Mouse (Mus musculus): ENCODE measurements at regions not wholly inside any gene's neighbourhood (a gene's known extent, or its start where the extent isn't known, plus 50 kb on each side); places are given as distances from the start of the nearest gene placed in this dataset.
"Not testable (repeated sequence)": the region's sequence is repeated elsewhere in the genome, so short reads cannot be mapped to it uniquely, and the experiment has no call there.

DNA sequence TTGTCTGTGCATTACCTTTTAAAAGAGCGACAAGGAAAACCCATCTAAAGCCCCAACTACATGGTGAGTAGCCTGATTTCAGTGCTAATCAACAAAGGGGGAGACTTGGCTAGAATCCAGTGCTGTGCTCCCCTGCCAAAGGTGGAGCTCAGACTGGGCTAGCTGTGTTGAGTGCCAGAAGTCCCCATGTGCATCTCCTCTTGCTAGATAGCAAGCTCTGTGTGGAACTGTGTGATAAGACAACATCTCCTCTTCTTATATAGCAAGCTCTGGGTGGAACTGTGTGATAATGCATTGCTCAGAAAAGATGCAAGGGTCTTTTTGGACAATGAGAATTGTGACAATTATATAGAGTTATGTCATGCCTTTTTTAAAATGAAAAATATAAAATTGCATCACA lies 741.4 kb downstream of the Adam6a start:
- Histone ChIP-seq H3K27ac (no peak overlapping the region), H3K9ac (no peak overlapping the region), H3K4me1 (replicated peaks) (no peaks in the 10 kb centered on the region), H3K27me3 (no peaks in the 10 kb centered on the region), H3K4me3 (no peak overlapping the region), H3K4me2 (no peak overlapping the region), H3K9me3 (replicated peaks) (no peaks in the 10 kb centered on the region), H3K36me3 (no peaks in the 10 kb centered on the region)
- WGBS = 62% methylated on average over 1 of the region's 1 CpGs
- ATAC-seq (replicated peaks; ENCODE audit: insufficient number of reproducible peaks, insufficient read depth, low FRiP score, low read depth) = no peak

- ATAC-seq (replicated peaks; ENCODE audit: insufficient number of reproducible peaks, insufficient read depth, low FRiP score, low read depth) = no peak
- WGBS = 81% methylated on average over 3 of the region's 3 CpGs
- Histone ChIP-seq H3K4me1 (replicated peaks) (no peaks in the 10 kb centered on the region), H3K9me3 (replicated peaks) (no peaks in the 10 kb centered on the region), H3K27ac (no peak overlapping the region), H3K4me2 (no peak overlapping the region), H3K4me3 (no peak overlapping the region), H3K36me3 (no peaks in the 10 kb centered on the region), H3K9ac (no peak overlapping the region), H3K27me3 (no peaks in the 10 kb centered on the region)
These were observed 743.3 kb downstream of the Adam6a start for GRCm38 (mm10) chr12:114287041-114287440.

- H3K4me1 ChIP-seq (replicated peaks) = no peaks in the 10 kb centered on the region
- WGBS = 76% methylated on average over 3 of the region's 3 CpGs
- H3K4me2 ChIP-seq = no peak overlapping the region
- H3K4me3 ChIP-seq = no peak overlapping the region
- no peaks in the 10 kb centered on the region for H3K36me3 ChIP-seq
- H3K27me3 ChIP-seq = no peaks in the 10 kb centered on the region
- H3K27ac ChIP-seq = no peak overlapping the region
- no peak overlapping the region for H3K9ac ChIP-seq
- no peak for ATAC-seq (replicated peaks; ENCODE audit: insufficient number of reproducible peaks, insufficient read depth, low FRiP score, low read depth)
- peaks cover 6% of the 10 kb centered on the region; the same call in 1 of the 2 replicates for H3K9me3 ChIP-seq (replicated peaks)
These were observed 747.4 kb downstream of the Adam6a start for GRCm38 (mm10) chr12:114291083-114291482.

GRCm38 (mm10) chr12:114299771-114300170 lies 756.1 kb downstream of the Adam6a start:
- H3K27ac ChIP-seq = no peak overlapping the region
- 61% methylated on average over 5 of the region's 5 CpGs for WGBS
- ATAC-seq (replicated peaks; ENCODE audit: insufficient number of reproducible peaks, insufficient read depth, low FRiP score, low read depth) = no peak

GRCm38 (mm10) chr12:114301728-114302127 lies 758.0 kb downstream of the Adam6a start:
- WGBS = 80% methylated on average over 2 of the region's 2 CpGs
- no peak overlapping the region for H3K4me2 ChIP-seq
- no peaks in the 10 kb centered on the region for H3K9me3 ChIP-seq (replicated peaks)
- H3K9ac ChIP-seq = no peak overlapping the region
- ATAC-seq (replicated peaks; ENCODE audit: insufficient number of reproducible peaks, insufficient read depth, low FRiP score, low read depth) = no peak
- no peak overlapping the region for H3K4me3 ChIP-seq
- H3K27ac ChIP-seq = no peak overlapping the region
- no peaks in the 10 kb centered on the region for H3K27me3 ChIP-seq
- no peaks in the 10 kb centered on the region for H3K36me3 ChIP-seq
- H3K4me1 ChIP-seq (replicated peaks) = no peaks in the 10 kb centered on the region

More at GRCm38 (mm10) chr12:114299771-114300170, 756.1 kb downstream of the Adam6a start:
- Histone ChIP-seq H3K4me1 (replicated peaks) (no peaks in the 10 kb centered on the region), H3K4me2 (no peak overlapping the region), H3K27me3 (no peaks in the 10 kb centered on the region), H3K9ac (no peak overlapping the region), H3K4me3 (no peak overlapping the region), H3K36me3 (no peaks in the 10 kb centered on the region), H3K9me3 (replicated peaks) (0 out of 2 replicates have a peak, but pooled peaks cover 6% of the 10 kb centered on the region)

GRCm38 (mm10) chr12:114332552-114332951 lies 788.8 kb downstream of the Adam6a start:
- Histone ChIP-seq H3K36me3 (no peaks in the 10 kb centered on the region), H3K27me3 (no peaks in the 10 kb centered on the region), H3K4me2 (no peak overlapping the region), H3K9me3 (replicated peaks) (no peaks in the 10 kb centered on the region), H3K27ac (no peak overlapping the region), H3K4me1 (replicated peaks) (no peaks in the 10 kb centered on the region), H3K4me3 (no peak overlapping the region), H3K9ac (no peak overlapping the region)
- no peak for ATAC-seq (replicated peaks; ENCODE audit: insufficient number of reproducible peaks, insufficient read depth, low FRiP score, low read depth)

DNA sequence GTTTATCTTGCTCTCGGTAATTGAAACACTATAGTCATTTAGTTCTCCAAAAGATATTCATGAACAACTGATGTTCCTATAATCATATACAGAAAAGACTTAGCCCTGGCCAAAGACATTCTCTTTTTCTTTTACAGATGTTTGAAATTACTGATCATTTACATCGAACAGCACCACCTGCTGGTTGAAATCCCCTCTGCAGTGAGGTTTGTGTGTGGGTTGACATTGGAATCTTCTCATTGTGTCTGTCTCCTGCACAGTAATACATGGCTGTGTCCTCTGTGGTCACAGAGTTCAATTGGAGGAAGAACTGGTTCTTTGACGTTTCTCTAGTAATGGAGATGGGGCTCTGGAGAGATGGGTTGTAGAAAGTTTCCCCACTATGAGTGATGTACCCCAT lies 822.6 kb downstream of the Adam6a start:
- WGBS = 52% methylated on average over 3 of the region's 3 CpGs
- peaks cover 3% of the 10 kb centered on the region; the same call in 1 of the 2 replicates for H3K9me3 ChIP-seq (replicated peaks)

DNA sequence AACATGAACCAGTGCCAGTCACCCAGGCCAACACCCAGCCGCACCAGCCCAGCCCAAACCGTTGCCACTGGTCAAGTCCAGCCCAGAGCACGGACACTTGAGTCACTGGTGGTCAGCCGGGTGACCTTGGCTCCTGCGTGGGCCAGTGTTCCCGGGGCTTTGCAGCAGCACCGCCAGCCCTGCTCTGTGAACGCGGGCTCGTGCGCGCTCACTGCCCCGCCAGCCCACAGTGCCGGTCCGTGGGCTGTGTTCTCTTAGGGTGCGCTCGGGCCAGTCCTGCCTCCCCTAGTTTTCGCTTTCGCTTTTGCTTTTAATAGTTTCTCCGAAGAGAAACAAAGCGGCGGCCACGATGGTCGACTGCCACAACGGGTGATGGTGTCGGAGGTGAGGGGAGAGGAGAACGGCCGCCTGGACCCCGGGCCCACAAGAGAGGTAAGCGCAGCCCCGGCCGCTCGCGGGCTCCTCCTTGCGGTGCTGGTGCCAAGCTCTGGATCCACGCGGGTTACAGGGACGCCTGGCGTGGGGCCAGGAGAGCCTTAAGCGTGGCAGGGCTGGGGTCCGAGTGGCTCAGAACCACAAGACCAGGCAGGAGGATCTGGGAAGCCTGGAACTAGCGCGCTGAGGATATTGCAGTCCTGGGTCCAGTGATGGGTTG lies 835.1 kb downstream of the Adam6a start:
- 22% methylated on average over 39 of the region's 43 CpGs for WGBS
- peak; percentile 43; the same call in 1 of the 2 replicates for ATAC-seq (replicated peaks; ENCODE audit: insufficient number of reproducible peaks, insufficient read depth, low FRiP score, low read depth)

More for the DNA sequence above, 822.6 kb downstream of the Adam6a start:
- H3K36me3 ChIP-seq = no peaks in the 10 kb centered on the region
- no peak overlapping the region for H3K27ac ChIP-seq
- no peaks in the 10 kb centered on the region for H3K4me1 ChIP-seq (replicated peaks)
- no peak overlapping the region for H3K9ac ChIP-seq
- no peak for ATAC-seq (replicated peaks; ENCODE audit: insufficient number of reproducible peaks, insufficient read depth, low FRiP score, low read depth)
- H3K4me3 ChIP-seq = no peak overlapping the region
- no peak overlapping the region for H3K4me2 ChIP-seq
- no peaks in the 10 kb centered on the region for H3K27me3 ChIP-seq

DNA sequence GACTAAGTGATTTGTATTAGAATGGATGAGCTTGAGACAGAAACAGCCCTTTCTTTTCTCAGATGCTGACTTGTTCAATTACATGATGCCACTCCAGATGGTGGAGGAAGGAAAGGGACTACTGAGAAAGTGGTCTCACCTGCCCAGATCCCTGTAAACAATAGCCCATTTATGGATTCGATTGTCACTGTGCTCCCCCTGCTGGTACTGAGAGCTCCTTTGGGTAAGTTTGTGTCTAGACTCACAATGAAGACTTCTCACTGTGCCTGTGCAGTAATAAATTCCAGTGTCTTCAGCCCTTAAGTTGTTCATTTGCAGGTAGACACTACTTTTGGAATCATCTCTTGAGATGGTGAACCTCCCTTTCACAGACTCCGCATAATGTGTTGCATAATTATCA lies 847.7 kb downstream of the Adam6a start:
- no peak overlapping the region for H3K27ac ChIP-seq
- no peaks in the 10 kb centered on the region for H3K27me3 ChIP-seq
- no peak overlapping the region for H3K4me2 ChIP-seq
- no peak overlapping the region for H3K9ac ChIP-seq
- no peak overlapping the region for H3K4me3 ChIP-seq
- 67% methylated on average over 2 of the region's 2 CpGs for WGBS
- no peaks in the 10 kb centered on the region for H3K4me1 ChIP-seq (replicated peaks)
- no peak for ATAC-seq (replicated peaks; ENCODE audit: insufficient number of reproducible peaks, insufficient read depth, low FRiP score, low read depth)
- H3K36me3 ChIP-seq = no peaks in the 10 kb centered on the region
- H3K9me3 ChIP-seq (replicated peaks) = no peaks in the 10 kb centered on the region; the same call in 1 of the 2 replicates

More for the DNA sequence above, 835.1 kb downstream of the Adam6a start:
- H3K27me3 ChIP-seq; H3K4me1 ChIP-seq (replicated peaks); H3K36me3 ChIP-seq; H3K27ac ChIP-seq; H3K9me3 ChIP-seq (replicated peaks); H3K9ac ChIP-seq: not testable (repeated sequence)
- H3K4me2 ChIP-seq = peak overlapping the region; percentile 61
- H3K4me3 ChIP-seq = peak overlapping the region; percentile 46

- Histone ChIP-seq H3K4me2 (no peak overlapping the region), H3K9me3 (replicated peaks) (no peaks in the 10 kb centered on the region), H3K4me3 (no peak overlapping the region), H3K9ac (no peak overlapping the region), H3K27me3 (no peaks in the 10 kb centered on the region), H3K4me1 (replicated peaks) (no peaks in the 10 kb centered on the region), H3K27ac (no peak overlapping the region), H3K36me3 (no peaks in the 10 kb centered on the region)
- 46% methylated on average over 2 of the region's 2 CpGs for WGBS
- ATAC-seq (replicated peaks; ENCODE audit: insufficient number of reproducible peaks, insufficient read depth, low FRiP score, low read depth) = no peak
These were observed 862.5 kb downstream of the Adam6a start for GRCm38 (mm10) chr12:114406206-114406605.

DNA sequence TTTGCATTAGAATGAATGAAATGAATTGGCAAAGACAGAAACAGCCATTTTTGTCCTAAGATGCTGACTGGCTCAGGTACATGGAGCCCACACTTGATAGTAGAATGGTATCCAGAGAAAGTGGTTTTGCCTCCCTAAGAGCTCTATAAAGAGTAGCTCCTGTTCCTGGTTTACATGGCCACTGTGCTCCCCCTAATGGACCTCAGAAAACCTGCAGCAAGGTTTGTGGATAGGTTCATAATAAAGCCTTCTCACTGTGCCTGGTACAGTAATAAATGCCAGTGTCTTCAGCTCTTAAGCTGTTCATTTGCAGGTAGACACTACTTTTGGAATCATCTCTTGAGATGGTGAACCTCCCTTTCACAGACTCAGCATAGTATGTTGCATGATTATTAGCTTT lies 890.8 kb downstream of the Adam6a start:
- H3K4me3 ChIP-seq = no peak overlapping the region
- H3K4me1 ChIP-seq (replicated peaks) = no peaks in the 10 kb centered on the region
- H3K27ac ChIP-seq = no peak overlapping the region
- H3K4me2 ChIP-seq = no peak overlapping the region
- no peaks in the 10 kb centered on the region for H3K36me3 ChIP-seq
- no peak overlapping the region for H3K9ac ChIP-seq
- ATAC-seq (replicated peaks; ENCODE audit: insufficient number of reproducible peaks, insufficient read depth, low FRiP score, low read depth) = no peak
- H3K9me3 ChIP-seq (replicated peaks) = no peaks in the 10 kb centered on the region
- H3K27me3 ChIP-seq = no peaks in the 10 kb centered on the region

DNA sequence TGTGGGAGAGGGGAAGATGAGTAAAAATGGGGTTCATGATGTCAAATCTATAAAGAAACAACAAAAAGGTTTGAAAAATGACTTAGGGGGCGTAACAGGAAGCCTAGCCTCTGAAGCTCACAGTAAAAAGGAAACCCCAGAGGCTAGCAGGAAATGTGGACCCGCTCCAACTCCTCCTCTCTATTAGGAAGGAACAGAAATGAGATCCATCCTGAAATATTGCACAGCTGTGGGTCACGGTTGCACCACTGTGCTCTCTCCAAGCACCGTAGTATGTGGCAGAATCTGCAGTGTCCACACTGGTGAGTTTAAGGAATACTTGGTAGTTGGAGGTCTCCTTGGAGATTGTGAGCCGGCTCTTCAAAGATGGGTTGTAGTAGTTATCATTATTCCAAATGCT lies 918.3 kb downstream of the Adam6a start:
- Histone ChIP-seq H3K27me3 (no peaks in the 10 kb centered on the region), H3K27ac (no peak overlapping the region), H3K9me3 (replicated peaks) (peaks cover 9% of the 10 kb centered on the region), H3K4me3 (no peak overlapping the region), H3K4me2 (no peak overlapping the region), H3K36me3 (no peaks in the 10 kb centered on the region), H3K4me1 (replicated peaks) (no peaks in the 10 kb centered on the region), H3K9ac (no peak overlapping the region)
- 67% methylated on average over 5 of the region's 5 CpGs for WGBS
- no peak for ATAC-seq (replicated peaks; ENCODE audit: insufficient number of reproducible peaks, insufficient read depth, low FRiP score, low read depth)
